Comparison of ENCODE assay signal across 8 mouse cellular contexts in genomic region chr14:122106822-122107468, GRCm38 (mm10). TPM values are rescaled to one million over a fixed set of nuclear protein-coding genes. Genes with fewer than 3 reads are reported as not detected.
A peak's percentile ranks its signal among the peaks of the same experiment; 100 is the strongest.
DNase-seq lines count a peak whose midpoint lies in the region; ATAC-seq lines count a peak whose summit lies in the region.

Gene Tm9sf2, plus strand, starts transcription at chr14:122107038.

- H3K4me3 ChIP-seq in hindbrain, embryonic 15.5 days: peak within 1 kb of the TSS; percentile 96
- H3K4me3 ChIP-seq in macrophage (ENCODE audit: inconsistent target): peak within 1 kb of the TSS; percentile 74

- H3K79me2 ChIP-seq in macrophage (ENCODE audit: inconsistent target): peaks cover 48% of the 10 kb centered on the region

- H3K4me1 ChIP-seq in hindbrain, embryonic 15.5 days (replicated peaks): peaks cover 42% of the 10 kb centered on the region

- H3K9ac ChIP-seq in hindbrain, embryonic 15.5 days: peak within 1 kb of the TSS; percentile 93

- ATAC-seq in hindbrain, embryonic 15.5 days (ENCODE audit: low FRiP score, low read depth): peak; percentile 94

- no peaks in the 10 kb centered on the region for H3K36me3 ChIP-seq in hindbrain, embryonic 15.5 days
- no peaks in the 10 kb centered on the region; the same call in 1 of the 2 replicates for H3K36me3 ChIP-seq in macrophage (ENCODE audit: inconsistent target)

- under 1% methylated on average over 74 of the region's 76 CpGs for WGBS in hindbrain, embryonic 15.5 days
- under 1% methylated on average over 70 of the region's 76 CpGs for WGBS in macrophage (ENCODE audit: missing documents)

- no peaks in the 10 kb centered on the region for H3K9me3 ChIP-seq in hindbrain, embryonic 15.5 days

- H3K4me2 ChIP-seq in hindbrain, embryonic 15.5 days: peak within 1 kb of the TSS; percentile 55

- DNase-seq in T-cell, adult 2 months (ENCODE audit: low spot score): peak; percentile 96
- DNase-seq in cerebellum, postnatal 36 days: peak; percentile 93 to 95
- peak; percentile 92 to 96 for DNase-seq in frontal cortex, postnatal 36 days (ENCODE audit: low spot score in 2 of 2)
- DNase-seq in left cerebral cortex, adult 18-20 months (ENCODE audit: low spot score in 2 of 2): peak; percentile 92 to 97
- DNase-seq in right cerebral cortex, adult 18-20 months: peak; percentile 97
- peak; percentile 80 for DNase-seq in urinary bladder, postnatal 10 days (ENCODE audit: low spot score)

- peak within 1 kb of the TSS; percentile 89 for H3K27ac ChIP-seq in hindbrain, embryonic 15.5 days (replicated peaks)
- peak within 1 kb of the TSS; percentile 66 for H3K27ac ChIP-seq in macrophage

- no peaks in the 10 kb centered on the region for H3K27me3 ChIP-seq in hindbrain, embryonic 15.5 days

RNA-seq across cellular contexts. Expression of gene Tm9sf2, which starts in this region (rescaled TPM):
- 108 and 115 TPM in 2 replicates for polyA plus RNA-seq in hindbrain, embryonic 15.5 days (2015; fragmentation: Nextera tagmentation; extraction: Ambion mirVana)
- 100 to 1,000 TPM; 110 to 113 TPM for total RNA-seq in left cerebral cortex, adult 18-20 months (2021)
- total RNA-seq in macrophage (2018; cell fraction: chromatin; rRNA removed): 10 to 100 TPM; 13.4 to 56.4 (median 35.8) TPM
- 100 to 1,000 TPM in 13 of 26 experiments, 10 to 100 TPM in 13; 66.1 to 164 (median 104) TPM for total RNA-seq in macrophage (2018; cell fraction: cytosol; rRNA removed)
- 100 to 1,000 TPM in 22 of 26 experiments, 10 to 100 TPM in 4; 48.1 to 201 (median 130) TPM for total RNA-seq in macrophage (2018; cell fraction: nucleus; rRNA removed)
- polyA plus RNA-seq in macrophage (2018): 98.5 to 135 TPM (median 122 TPM) in 3 replicates

Comparison
In these comparisons a context has a peak if more than half of its experiments do, and no peak if none do; other contexts are left out.
1. Peak in every context shown above with its lines: DNase-seq, ATAC-seq, H3K4me3 ChIP-seq and H3K27ac ChIP-seq.